Mouse (Mus musculus): ENCODE data around the gene Hist1h2bn. TPM values are rescaled to one million over a fixed set of nuclear protein-coding genes. Genes with fewer than 3 reads are reported as not detected.

Hist1h2bn gene
- polyA plus RNA-seq (2017; shearing (Covaris generic)) = not detected

DNA sequence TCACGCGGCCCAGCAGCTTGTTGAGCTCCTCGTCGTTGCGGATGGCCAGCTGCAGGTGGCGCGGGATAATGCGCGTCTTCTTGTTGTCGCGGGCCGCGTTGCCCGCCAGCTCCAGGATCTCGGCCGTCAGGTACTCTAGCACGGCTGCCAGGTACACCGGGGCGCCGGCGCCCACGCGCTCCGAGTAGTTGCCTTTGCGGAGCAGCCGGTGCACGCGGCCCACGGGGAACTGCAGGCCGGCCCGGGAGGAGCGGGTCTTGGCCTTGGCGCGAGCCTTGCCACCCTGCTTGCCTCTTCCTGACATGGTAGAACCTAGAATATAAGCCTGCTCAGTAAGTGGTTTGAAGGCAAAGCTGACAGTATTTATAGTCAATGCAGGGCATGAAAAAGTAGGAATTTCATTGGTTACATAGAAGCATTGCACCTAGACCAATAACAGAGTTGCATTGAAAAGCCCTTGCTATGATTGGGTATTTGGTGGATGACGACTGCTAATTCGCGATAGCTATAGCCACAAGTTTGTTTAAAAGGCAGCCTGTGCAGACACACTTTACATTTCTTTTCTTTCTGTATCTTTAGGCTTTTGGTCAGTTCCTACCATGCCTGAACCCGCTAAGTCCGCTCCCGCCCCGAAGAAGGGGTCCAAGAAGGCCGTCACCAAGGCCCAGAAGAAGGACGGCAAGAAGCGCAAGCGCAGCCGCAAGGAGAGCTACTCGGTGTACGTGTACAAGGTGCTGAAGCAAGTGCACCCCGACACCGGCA is at the start of gene Hist1h2bn, which contains the start of gene Hist1h2ak:
TSS of gene Hist1h2bn (plus strand) at position 600 of the 762 bp plus-strand sequence.
TSS of gene Hist1h2ak (minus strand) at position 304 of the 762 bp plus-strand sequence.

GRCm38 (mm10) chr13:21715864-21716539 is 37.9 kb upstream of the Hist1h2bn start, which contains the start of the genes Hist1h2bl and Hist1h2ai:
Hist1h2bl (minus strand) TSS chr13:21716143.
Hist1h2ai (plus strand) TSS chr13:21716422.

DNA sequence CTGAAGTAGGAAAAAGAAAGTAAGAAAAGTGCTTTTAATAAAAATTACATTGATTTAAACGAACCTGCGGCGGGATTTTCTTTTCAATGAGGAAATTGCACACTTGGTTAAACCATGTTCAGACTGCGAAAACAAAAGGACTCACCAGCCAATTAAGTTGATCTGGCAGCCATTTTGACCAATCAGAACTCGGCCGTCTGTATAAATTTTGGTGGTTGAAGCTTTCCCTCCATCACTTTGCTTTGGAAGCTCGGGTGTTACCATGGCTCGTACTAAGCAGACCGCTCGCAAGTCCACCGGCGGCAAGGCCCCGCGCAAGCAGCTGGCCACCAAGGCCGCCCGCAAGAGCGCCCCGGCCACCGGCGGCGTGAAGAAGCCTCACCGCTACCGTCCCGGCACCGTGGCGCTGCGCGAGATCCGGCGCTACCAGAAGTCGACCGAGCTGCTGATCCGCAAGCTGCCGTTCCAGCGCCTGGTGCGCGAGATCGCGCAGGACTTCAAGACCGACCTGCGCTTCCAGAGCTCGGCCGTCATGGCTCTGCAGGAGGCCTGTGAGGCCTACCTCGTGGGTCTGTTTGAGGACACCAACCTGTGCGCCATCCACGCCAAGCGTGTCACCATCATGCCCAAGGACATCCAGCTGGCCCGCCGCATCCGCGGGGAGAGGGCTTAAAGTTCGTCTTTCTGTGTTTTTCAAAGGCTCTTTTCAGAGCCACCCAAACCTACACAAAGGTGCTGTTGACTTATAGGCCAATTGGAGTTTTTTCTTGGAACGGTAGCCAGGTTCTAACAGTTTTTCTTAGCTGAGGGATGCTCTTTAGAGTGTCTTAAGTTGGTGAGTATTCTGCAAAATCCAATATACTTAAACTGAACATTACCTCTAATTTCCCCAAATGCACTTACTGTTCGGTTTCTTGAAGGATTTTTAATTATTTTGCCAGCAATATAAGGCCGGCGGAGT is 36.2 kb upstream of the Hist1h2bn start, which contains the start of gene Hist1h3h:
TSS of gene Hist1h3h (plus strand) at position 263 of the 961 bp plus-strand sequence.

DNA sequence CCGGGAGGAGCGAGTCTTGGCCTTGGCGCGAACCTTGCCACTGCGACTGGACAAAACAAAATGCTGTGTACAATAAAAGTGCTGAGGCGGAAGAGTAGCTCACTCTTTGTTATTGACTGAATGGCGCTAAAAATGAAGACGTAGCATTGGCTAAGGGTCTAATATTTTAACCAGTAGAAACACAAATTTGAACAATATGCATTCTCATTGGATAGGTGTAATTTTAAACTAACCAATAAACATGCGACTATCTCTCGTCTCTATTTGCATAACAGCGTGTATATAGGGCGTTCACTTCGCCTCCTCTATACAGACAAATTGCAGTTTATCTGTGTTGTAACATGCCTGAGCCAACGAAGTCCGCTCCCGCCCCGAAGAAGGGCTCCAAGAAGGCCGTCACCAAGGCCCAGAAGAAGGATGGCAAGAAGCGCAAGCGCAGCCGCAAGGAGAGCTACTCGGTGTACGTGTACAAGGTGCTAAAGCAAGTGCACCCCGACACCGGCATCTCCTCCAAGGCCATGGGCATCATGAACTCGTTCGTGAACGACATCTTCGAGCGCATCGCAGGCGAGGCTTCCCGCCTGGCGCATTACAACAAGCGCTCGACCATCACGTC is 32.1 kb upstream of the Hist1h2bn start, which contains the start of gene Hist1h2bm:
TSS of gene Hist1h2bm (plus strand) at position 288 of the 616 bp plus-strand sequence.

GRCm38 (mm10) chr13:21734906-21735767 is 18.8 kb upstream of the Hist1h2bn start, which contains the start of gene Hist1h4j:
Hist1h4j (plus strand) TSS chr13:21735064.

GRCm38 (mm10) chr13:21750159-21751017 is 3.5 kb upstream of the Hist1h2bn start, which contains the start of gene Hist1h4k:
Hist1h4k (minus strand) TSS chr13:21750505.

GRCm38 (mm10) chr13:21779767-21780731 is 26.1 kb downstream of the Hist1h2bn start, which contains the start of gene Hist1h1b:
Hist1h1b (minus strand) TSS chr13:21780625.

DNA sequence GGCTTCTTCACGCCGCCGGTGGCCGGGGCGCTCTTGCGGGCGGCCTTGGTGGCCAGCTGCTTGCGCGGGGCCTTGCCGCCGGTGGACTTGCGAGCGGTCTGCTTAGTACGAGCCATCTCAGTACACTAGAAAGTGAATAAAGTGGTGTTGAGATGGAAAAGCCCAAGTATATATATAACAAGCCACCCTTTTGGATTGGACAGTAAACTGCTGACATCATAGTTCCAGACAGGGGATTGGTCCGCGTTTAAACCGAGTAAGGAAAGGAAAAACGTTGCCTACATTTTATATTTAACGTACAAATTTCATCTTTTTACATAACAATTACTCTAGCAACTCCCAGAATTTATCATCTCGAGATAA is 29.3 kb downstream of the Hist1h2bn start, which contains the start of gene Hist1h3i:
TSS of gene Hist1h3i (minus strand) at position 116 of the 363 bp plus-strand sequence.

DNA sequence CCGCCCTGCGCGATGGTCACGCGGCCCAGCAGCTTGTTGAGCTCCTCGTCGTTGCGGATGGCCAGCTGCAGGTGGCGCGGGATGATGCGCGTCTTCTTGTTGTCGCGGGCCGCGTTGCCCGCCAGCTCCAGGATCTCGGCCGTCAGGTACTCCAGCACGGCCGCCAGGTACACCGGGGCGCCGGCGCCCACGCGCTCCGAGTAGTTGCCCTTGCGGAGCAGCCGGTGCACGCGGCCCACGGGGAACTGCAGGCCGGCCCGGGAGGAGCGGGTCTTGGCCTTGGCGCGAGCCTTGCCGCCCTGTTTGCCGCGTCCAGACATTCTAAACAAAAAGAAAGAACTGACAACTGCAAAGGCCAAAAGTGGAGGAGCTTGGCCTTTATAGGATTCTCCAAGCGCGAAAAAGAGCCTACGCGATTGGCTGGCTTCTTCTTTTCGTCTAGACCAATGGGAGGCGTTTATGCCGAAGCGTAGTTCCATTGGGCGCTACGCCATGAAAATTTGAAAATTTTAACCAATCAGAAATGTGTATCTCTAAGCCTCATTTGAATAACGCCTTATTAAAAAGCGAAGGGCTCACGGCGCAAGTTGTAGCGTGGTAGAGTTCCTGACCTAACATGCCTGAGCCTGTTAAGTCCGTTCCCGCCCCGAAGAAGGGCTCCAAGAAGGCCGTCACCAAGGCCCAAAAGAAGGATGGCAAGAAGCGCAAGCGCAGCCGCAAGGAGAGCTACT is 33.1 kb downstream of the Hist1h2bn start, which contains the start of the genes Hist1h2an and Hist1h2bp:
TSS of gene Hist1h2an (minus strand) at position 320 of the 731 bp plus-strand sequence.
TSS of gene Hist1h2bp (plus strand) at position 563 of the 731 bp plus-strand sequence.

Other genes with a start within 250 kb of the Hist1h2bn start
- gene Zkscan8, start 223.0 kb upstream of the Hist1h2bn start, polyA plus RNA-seq (2017; shearing (Covaris generic)) = 7.3 TPM
- gene Olfr1366, start 211.3 kb upstream of the Hist1h2bn start, polyA plus RNA-seq (2017; shearing (Covaris generic)) = not detected
- not detected for gene Olfr1535, start 194.2 kb upstream of the Hist1h2bn start, polyA plus RNA-seq (2017; shearing (Covaris generic))
- gene Olfr1364, start 172.4 kb upstream of the Hist1h2bn start, polyA plus RNA-seq (2017; shearing (Covaris generic)) = not detected
- not detected for gene Olfr1362, start 140.1 kb upstream of the Hist1h2bn start, polyA plus RNA-seq (2017; shearing (Covaris generic))
- gene Olfr11, start 111.6 kb upstream of the Hist1h2bn start, polyA plus RNA-seq (2017; shearing (Covaris generic)) = not detected
- not detected for gene Olfr1361, start 90.7 kb upstream of the Hist1h2bn start, polyA plus RNA-seq (2017; shearing (Covaris generic))
- gene Olfr1360, start 76.7 kb upstream of the Hist1h2bn start, polyA plus RNA-seq (2017; shearing (Covaris generic)) = not detected
- not detected for gene Olfr1359, start 56.0 kb upstream of the Hist1h2bn start, polyA plus RNA-seq (2017; shearing (Covaris generic))
- gene Hist1h2bl, start 38.0 kb upstream of the Hist1h2bn start, polyA plus RNA-seq (2017; shearing (Covaris generic)) = 2.4 TPM
- 14.3 TPM for gene Hist1h2ai, start 37.7 kb upstream of the Hist1h2bn start, polyA plus RNA-seq (2017; shearing (Covaris generic))
- not detected for gene Hist1h3h, start 36.5 kb upstream of the Hist1h2bn start, polyA plus RNA-seq (2017; shearing (Covaris generic))
- 0.87 TPM for gene Hist1h2bm, start 32.1 kb upstream of the Hist1h2bn start, polyA plus RNA-seq (2017; shearing (Covaris generic))
- 0.80 TPM for gene Hist1h4j, start 19.1 kb upstream of the Hist1h2bn start, polyA plus RNA-seq (2017; shearing (Covaris generic))
- gene Hist1h4k, start 3.6 kb upstream of the Hist1h2bn start, polyA plus RNA-seq (2017; shearing (Covaris generic)) = 8.1 TPM
- gene Hist1h2ak, start 296 bp upstream of the Hist1h2bn start, polyA plus RNA-seq (2017; shearing (Covaris generic)) = 1.6 TPM
- 1.8 TPM for gene Hist1h1b, start 26.5 kb downstream of the Hist1h2bn start, polyA plus RNA-seq (2017; shearing (Covaris generic))
- 1.1 TPM for gene Hist1h3i, start 29.2 kb downstream of the Hist1h2bn start, polyA plus RNA-seq (2017; shearing (Covaris generic))
- gene Hist1h2an, start 33.1 kb downstream of the Hist1h2bn start, polyA plus RNA-seq (2017; shearing (Covaris generic)) = 0.99 TPM
- not detected for gene Hist1h2bp, start 33.3 kb downstream of the Hist1h2bn start, polyA plus RNA-seq (2017; shearing (Covaris generic))
- gene Hist1h2bq, start 56.1 kb downstream of the Hist1h2bn start, polyA plus RNA-seq (2017; shearing (Covaris generic)) = 5.0 TPM
- not detected for gene Hist1h2ao, start 56.3 kb downstream of the Hist1h2bn start, polyA plus RNA-seq (2017; shearing (Covaris generic))
- 36.0 TPM for gene Hist1h4m, start 57.6 kb downstream of the Hist1h2bn start, polyA plus RNA-seq (2017; shearing (Covaris generic))
- gene Hist1h4n, start 78.1 kb downstream of the Hist1h2bn start, polyA plus RNA-seq (2017; shearing (Covaris generic)) = 18.1 TPM
- 144 TPM for gene Hist1h2ap, start 79.4 kb downstream of the Hist1h2bn start, polyA plus RNA-seq (2017; shearing (Covaris generic))
- gene Hist1h2br, start 79.6 kb downstream of the Hist1h2bn start, polyA plus RNA-seq (2017; shearing (Covaris generic)) = 5.0 TPM
- gene Zfp184, start 191.0 kb downstream of the Hist1h2bn start, polyA plus RNA-seq (2017; shearing (Covaris generic)) = not detected
- gene Pom121l2, start 227.1 kb downstream of the Hist1h2bn start, polyA plus RNA-seq (2017; shearing (Covaris generic)) = not detected

All from CD4-positive, CD25-positive, alpha-beta regulatory T cell (primary cell).